Mouse (Mus musculus): ENCODE measurements around the gene Kirrel. TPM values are rescaled to one million over a fixed set of nuclear protein-coding genes. Genes with fewer than 3 reads are reported as not detected.
A peak's percentile ranks its signal among the peaks of the same experiment; 100 is the strongest.

Gene Kirrel
- polyA plus RNA-seq, 1 experiment from 2014 or later = 10.1 TPM

DNA sequence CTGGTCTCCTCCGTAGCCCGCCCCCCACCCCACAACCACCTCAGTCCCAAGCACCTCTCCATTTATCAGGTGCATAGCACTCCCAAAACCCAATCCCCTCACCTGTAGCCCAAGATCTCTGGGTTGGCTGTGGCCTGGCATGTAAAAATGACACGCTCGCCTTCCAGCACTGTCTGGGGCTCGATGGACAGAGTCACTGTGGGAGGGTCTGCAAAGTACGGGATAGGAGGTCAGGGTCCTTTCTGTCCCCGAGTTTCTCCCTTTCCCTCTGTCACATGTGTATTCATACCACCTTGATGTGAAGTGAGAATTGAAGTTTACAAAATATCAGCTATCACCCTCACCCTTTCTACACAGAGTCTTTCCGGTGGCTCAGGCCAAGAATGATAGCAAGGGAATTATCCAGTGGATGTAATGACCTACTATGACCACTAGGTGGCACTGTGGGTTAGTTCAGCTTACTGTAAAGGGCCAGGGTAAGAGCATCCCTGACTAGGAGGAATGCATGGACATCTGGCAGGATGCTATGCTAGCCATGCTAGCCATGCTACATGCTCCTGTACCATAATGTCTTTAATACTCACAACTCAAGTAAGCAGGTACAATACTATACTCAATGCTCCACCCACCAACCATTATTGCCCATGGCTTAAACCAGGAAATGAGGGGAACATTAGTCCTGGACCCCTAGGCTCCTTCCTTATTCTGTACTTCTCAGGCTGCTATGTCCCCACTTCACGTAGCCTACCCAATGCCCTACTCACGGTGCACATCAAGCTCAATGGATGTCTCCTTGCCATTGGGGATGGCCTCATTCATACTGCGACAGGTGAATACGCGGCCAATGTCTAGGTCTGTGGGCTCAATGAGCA, 84.6 kb downstream of the Kirrel start:
- WGBS = 82% methylated on average over 13 of the region's 13 CpGs
- peaks cover 8% of the 10 kb centered on the region for H3K4me1 ChIP-seq (replicated peaks)
- H3K9me3 ChIP-seq = no peaks in the 10 kb centered on the region
- peak; percentile 89 for ATAC-seq
- H3K4me2 ChIP-seq (replicated peaks) = no peak overlapping the region
- no peaks in the 10 kb centered on the region for H3K27me3 ChIP-seq
- peaks cover 31% of the 10 kb centered on the region for H3K36me3 ChIP-seq
- H3K4me3 ChIP-seq (replicated peaks) = no peak overlapping the region
- H3K27ac ChIP-seq = no peak overlapping the region
- H3K9ac ChIP-seq (replicated peaks) = no peak overlapping the region

- ATAC-seq = no peak
- H3K27ac ChIP-seq = no peak overlapping the region
- 67% methylated on average over 7 of the region's 7 CpGs for WGBS
- peaks cover 49% of the 10 kb centered on the region for H3K36me3 ChIP-seq
- H3K4me2 ChIP-seq (replicated peaks) = no peak overlapping the region
- H3K4me1 ChIP-seq (replicated peaks) = no peaks in the 10 kb centered on the region
- H3K9ac ChIP-seq (replicated peaks) = no peak overlapping the region
- no peak overlapping the region for H3K4me3 ChIP-seq (replicated peaks)
- H3K27me3 ChIP-seq = no peaks in the 10 kb centered on the region
- H3K9me3 ChIP-seq = no peaks in the 10 kb centered on the region
These were observed 87.4 kb downstream of the Kirrel start for GRCm38 (mm10) chr3:87087146-87087545.

- Histone ChIP-seq H3K4me3 (replicated peaks) (no peak overlapping the region), H3K4me2 (replicated peaks) (no peak overlapping the region), H3K27me3 (no peaks in the 10 kb centered on the region), H3K9me3 (no peaks in the 10 kb centered on the region), H3K36me3 (peaks cover 61% of the 10 kb centered on the region), H3K9ac (replicated peaks) (no peak overlapping the region), H3K4me1 (replicated peaks) (no peaks in the 10 kb centered on the region), H3K27ac (no peak overlapping the region)
- ATAC-seq = peak; percentile 35; the same call in 1 of the 2 replicates
- WGBS = 64% methylated on average over 3 of the region's 3 CpGs
These were observed 92.3 kb downstream of the Kirrel start for GRCm38 (mm10) chr3:87082235-87082634.

- Histone ChIP-seq H3K27ac (no peak overlapping the region), H3K4me3 (replicated peaks) (no peak overlapping the region), H3K4me1 (replicated peaks) (no peaks in the 10 kb centered on the region), H3K9me3 (no peaks in the 10 kb centered on the region), H3K4me2 (replicated peaks) (no peak overlapping the region), H3K9ac (replicated peaks) (no peak overlapping the region), H3K27me3 (no peaks in the 10 kb centered on the region), H3K36me3 (peaks cover 39% of the 10 kb centered on the region)
- 91% methylated on average over 4 of the region's 4 CpGs for WGBS
- no peak for ATAC-seq
These were observed 94.8 kb downstream of the Kirrel start for GRCm38 (mm10) chr3:87079751-87080150.

- WGBS = 91% methylated on average over 7 of the region's 7 CpGs
- no peak overlapping the region for H3K9ac ChIP-seq (replicated peaks)
- H3K4me1 ChIP-seq (replicated peaks) = no peaks in the 10 kb centered on the region
- no peak overlapping the region for H3K4me2 ChIP-seq (replicated peaks)
- H3K27ac ChIP-seq = no peak overlapping the region
- H3K4me3 ChIP-seq (replicated peaks) = no peak overlapping the region
- no peaks in the 10 kb centered on the region for H3K9me3 ChIP-seq
- no peaks in the 10 kb centered on the region for H3K27me3 ChIP-seq
- no peak for ATAC-seq
- peaks cover 35% of the 10 kb centered on the region for H3K36me3 ChIP-seq
These were observed 95.2 kb downstream of the Kirrel start for GRCm38 (mm10) chr3:87079301-87079700.

- H3K9me3 ChIP-seq = no peaks in the 10 kb centered on the region
- no peak overlapping the region for H3K4me2 ChIP-seq (replicated peaks)
- peaks cover 19% of the 10 kb centered on the region for H3K36me3 ChIP-seq
- no peak overlapping the region for H3K9ac ChIP-seq (replicated peaks)
- 87% methylated on average over 9 of the region's 9 CpGs for WGBS
- ATAC-seq = no peak
- no peak overlapping the region for H3K4me3 ChIP-seq (replicated peaks)
- H3K27me3 ChIP-seq = no peaks in the 10 kb centered on the region
- H3K27ac ChIP-seq = no peak overlapping the region
- H3K4me1 ChIP-seq (replicated peaks) = peaks cover 3% of the 10 kb centered on the region; the same call in 1 of the 2 replicates
These were observed 96.9 kb downstream of the Kirrel start for GRCm38 (mm10) chr3:87077681-87078080.

DNA sequence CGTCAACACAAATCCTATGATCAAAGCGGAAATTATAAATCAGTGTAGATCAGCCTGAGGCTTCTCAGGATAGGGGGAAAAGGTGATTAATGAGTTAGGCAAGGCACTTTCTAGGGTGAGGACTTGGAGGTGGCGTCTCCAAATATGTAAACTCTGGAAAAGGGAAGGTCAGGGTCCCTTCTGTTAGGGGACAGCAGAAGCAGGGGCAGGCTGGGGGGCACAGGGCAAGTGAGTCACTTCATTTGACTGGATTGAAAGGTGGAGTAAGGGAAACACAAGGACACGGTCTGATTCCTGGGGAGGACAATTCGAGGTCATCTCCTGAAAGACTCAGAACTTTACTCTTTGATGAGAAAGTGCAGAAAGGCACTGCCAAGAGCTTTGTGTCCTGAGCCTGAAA, 97.6 kb downstream of the Kirrel start:
- H3K9me3 ChIP-seq = no peaks in the 10 kb centered on the region
- H3K9ac ChIP-seq (replicated peaks) = no peak overlapping the region
- 83% methylated on average over 5 of the region's 5 CpGs for WGBS
- no peak for ATAC-seq
- H3K4me3 ChIP-seq (replicated peaks) = no peak overlapping the region
- H3K27me3 ChIP-seq = no peaks in the 10 kb centered on the region
- no peak overlapping the region for H3K27ac ChIP-seq
- no peak overlapping the region for H3K4me2 ChIP-seq (replicated peaks)
- H3K4me1 ChIP-seq (replicated peaks) = peaks cover 9% of the 10 kb centered on the region; the same call in 1 of the 2 replicates
- H3K36me3 ChIP-seq = peaks cover 15% of the 10 kb centered on the region

- peaks cover 9% of the 10 kb centered on the region; the same call in 1 of the 2 replicates for H3K4me1 ChIP-seq (replicated peaks)
- 87% methylated on average over 7 of the region's 7 CpGs for WGBS
- H3K4me3 ChIP-seq (replicated peaks) = no peak overlapping the region
- H3K9me3 ChIP-seq = no peaks in the 10 kb centered on the region
- no peak overlapping the region for H3K4me2 ChIP-seq (replicated peaks)
- H3K36me3 ChIP-seq = peaks cover 10% of the 10 kb centered on the region
- no peak overlapping the region for H3K9ac ChIP-seq (replicated peaks)
- no peaks in the 10 kb centered on the region for H3K27me3 ChIP-seq
- no peak overlapping the region for H3K27ac ChIP-seq
- ATAC-seq = no peak
These were observed 98.4 kb downstream of the Kirrel start for GRCm38 (mm10) chr3:87076161-87076560.

DNA sequence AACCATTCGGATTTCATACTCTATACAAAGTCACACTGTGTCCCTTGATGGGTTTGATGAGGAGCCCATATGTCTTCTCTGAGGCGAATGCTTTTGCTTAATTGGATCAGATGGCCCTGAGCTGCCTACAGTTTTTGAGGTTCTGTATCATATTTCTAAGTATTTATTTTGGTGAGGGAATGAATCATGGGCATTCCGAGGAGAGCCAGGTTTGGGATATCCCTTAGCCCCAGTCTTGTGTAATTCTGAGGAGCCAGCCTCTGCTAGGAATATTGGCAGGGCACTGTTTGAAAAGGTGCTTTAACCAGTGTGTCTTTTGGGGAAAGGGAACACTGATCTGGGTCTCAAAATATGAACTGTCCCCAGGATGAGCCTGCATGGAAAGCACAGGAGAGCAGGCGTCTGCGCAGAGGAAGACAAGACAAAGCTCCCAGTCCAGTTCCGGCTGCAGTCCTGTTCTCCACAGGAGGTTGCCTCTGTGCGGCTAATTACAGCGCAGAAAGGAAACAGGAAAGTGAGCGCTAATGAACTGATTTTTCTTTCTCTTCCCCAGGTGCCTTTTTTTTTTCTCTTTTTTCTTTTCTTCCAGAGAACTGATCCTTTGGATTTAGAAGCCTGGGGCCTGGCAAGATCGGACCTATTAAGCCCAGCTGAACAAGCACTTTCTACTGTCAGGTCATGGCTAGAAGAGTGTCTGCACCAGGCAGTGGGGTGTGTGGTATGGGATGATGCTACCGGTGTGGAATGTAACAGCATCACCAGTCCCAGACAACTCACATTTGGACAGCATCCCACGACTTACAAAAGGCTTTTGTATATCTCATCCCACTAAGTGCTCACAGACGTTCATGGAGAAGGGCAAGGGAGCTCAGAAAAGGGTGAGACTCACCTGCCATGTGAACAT, 101.7 kb downstream of the Kirrel start:
- no peak for ATAC-seq
- H3K27ac ChIP-seq = 0 out of 2 replicates have a peak overlapping the region, but pooled peaks have one; percentile 19
- peaks cover 9% of the 10 kb centered on the region; the same call in 1 of the 2 replicates for H3K4me1 ChIP-seq (replicated peaks)
- H3K4me3 ChIP-seq (replicated peaks) = no peak overlapping the region
- 38% methylated on average over 13 of the region's 13 CpGs for WGBS
- H3K36me3 ChIP-seq = no peaks in the 10 kb centered on the region
- H3K27me3 ChIP-seq = no peaks in the 10 kb centered on the region
- no peaks in the 10 kb centered on the region for H3K9me3 ChIP-seq
- H3K4me2 ChIP-seq (replicated peaks) = no peak overlapping the region
- H3K9ac ChIP-seq (replicated peaks) = no peak overlapping the region

DNA sequence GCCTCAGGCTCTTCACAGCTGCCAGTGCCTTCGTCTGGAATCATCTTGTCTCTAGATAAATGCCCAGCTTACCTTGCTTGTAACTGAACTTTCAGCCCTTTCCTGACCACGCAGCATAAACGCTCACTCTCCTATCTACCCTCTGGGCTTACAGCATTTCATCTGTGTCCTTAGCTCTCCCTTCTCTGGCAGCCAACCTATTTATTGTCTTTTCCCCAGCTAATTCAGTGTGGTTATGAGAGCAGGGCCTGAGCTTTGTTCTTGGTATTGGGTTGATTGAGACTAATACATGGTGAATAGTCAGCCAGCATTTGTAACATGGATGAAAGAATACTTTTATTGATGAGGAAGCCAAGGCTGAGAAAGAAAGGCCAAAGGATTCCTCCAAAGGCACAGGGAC, 102.4 kb downstream of the Kirrel start:
- no peaks in the 10 kb centered on the region for H3K9me3 ChIP-seq
- H3K9ac ChIP-seq (replicated peaks) = no peak overlapping the region
- no peak overlapping the region for H3K27ac ChIP-seq
- H3K27me3 ChIP-seq = no peaks in the 10 kb centered on the region
- ATAC-seq = no peak
- H3K36me3 ChIP-seq = no peaks in the 10 kb centered on the region
- 72% methylated on average over 3 of the region's 3 CpGs for WGBS
- H3K4me2 ChIP-seq (replicated peaks) = no peak overlapping the region
- H3K4me3 ChIP-seq (replicated peaks) = no peak overlapping the region
- H3K4me1 ChIP-seq (replicated peaks) = peaks cover 9% of the 10 kb centered on the region; the same call in 1 of the 2 replicates

- H3K4me1 ChIP-seq (replicated peaks) = peaks cover 4% of the 10 kb centered on the region; the same call in 1 of the 2 replicates
- H3K9ac ChIP-seq (replicated peaks) = no peak overlapping the region
- H3K27me3 ChIP-seq = no peaks in the 10 kb centered on the region
- H3K36me3 ChIP-seq = no peaks in the 10 kb centered on the region
- no peaks in the 10 kb centered on the region for H3K9me3 ChIP-seq
- H3K4me3 ChIP-seq (replicated peaks) = no peak overlapping the region
- H3K27ac ChIP-seq = no peak overlapping the region
- H3K4me2 ChIP-seq (replicated peaks) = no peak overlapping the region
- WGBS = 89% methylated on average over 8 of the region's 8 CpGs
- ATAC-seq = no peak
These were observed 107.1 kb downstream of the Kirrel start for GRCm38 (mm10) chr3:87067396-87067975.

GRCm38 (mm10) chr3:87053939-87054338, 120.6 kb downstream of the Kirrel start:
- Histone ChIP-seq H3K4me1 (replicated peaks) (no peaks in the 10 kb centered on the region), H3K27ac (no peak overlapping the region), H3K9me3 (no peaks in the 10 kb centered on the region), H3K27me3 (no peaks in the 10 kb centered on the region), H3K4me3 (replicated peaks) (no peak overlapping the region), H3K9ac (replicated peaks) (no peak overlapping the region), H3K36me3 (no peaks in the 10 kb centered on the region), H3K4me2 (replicated peaks) (no peak overlapping the region)
- WGBS = 79% methylated on average over 1 of the region's 1 CpGs
- no peak for ATAC-seq

All from midbrain, embryonic 13.5 days (tissue).